Mouse (Mus musculus): ENCODE results near the gene Ncapd2. TPM values are rescaled to one million over a fixed set of nuclear protein-coding genes. Genes with fewer than 3 reads are reported as not detected.

Gene Ncapd2
- polyA plus RNA-seq, 1 experiment from 2014 or later = 261 TPM

- DNase-seq (ENCODE audit: low spot score) = peak; percentile 60
- 90% methylated on average over 19 of the region's 19 CpGs for WGBS
- Histone ChIP-seq H3K9me3 (no peaks in the 10 kb centered on the region), H3K4me1 (peaks cover 15% of the 10 kb centered on the region), H3K4me3 (0 out of 2 replicates have a peak overlapping the region, but pooled peaks have one; percentile 11), H3K36me3 (replicated peaks) (peaks cover 94% of the 10 kb centered on the region), H3K27me3 (replicated peaks; ENCODE audit: low read depth, poor library complexity, severe bottlenecking) (no peaks in the 10 kb centered on the region), H3K27ac (replicated peaks) (no peak overlapping the region)
Measured at GRCm38 (mm10) chr6:125137002-125137671, 54.4 kb downstream of the Ncapd2 start.

GRCm38 (mm10) chr6:125132470-125132869 is 59.0 kb downstream of the Ncapd2 start:
- Histone ChIP-seq H3K27ac (replicated peaks) (peak overlapping the region; percentile 90), H3K36me3 (replicated peaks) (peaks cover 81% of the 10 kb centered on the region)
- WGBS = 9% methylated on average over 11 of the region's 11 CpGs

GRCm38 (mm10) chr6:125131302-125132156 is 60.0 kb downstream of the Ncapd2 start, which contains the start of gene Nop2:
Gene Nop2 (plus strand): TSS chr6:125131909.
- H3K27me3 ChIP-seq (replicated peaks; ENCODE audit: low read depth, poor library complexity, severe bottlenecking) = no peaks in the 10 kb centered on the region
- no peaks in the 10 kb centered on the region for H3K9me3 ChIP-seq
- DNase-seq (ENCODE audit: low spot score) = peak; percentile 96
- H3K27ac ChIP-seq (replicated peaks) = peak within 1 kb of the TSS; percentile 90
- H3K36me3 ChIP-seq (replicated peaks) = peaks cover 81% of the 10 kb centered on the region
- peaks cover 19% of the 10 kb centered on the region for H3K4me1 ChIP-seq
- WGBS = under 1% methylated on average over 66 of the region's 66 CpGs
- H3K4me3 ChIP-seq = peak within 1 kb of the TSS; percentile 80

More at GRCm38 (mm10) chr6:125132470-125132869, 59.0 kb downstream of the Ncapd2 start:
- Histone ChIP-seq H3K4me1 (peaks cover 19% of the 10 kb centered on the region), H3K9me3 (no peaks in the 10 kb centered on the region), H3K4me3 (peak overlapping the region; percentile 80), H3K27me3 (replicated peaks; ENCODE audit: low read depth, poor library complexity, severe bottlenecking) (no peaks in the 10 kb centered on the region)
- DNase-seq (ENCODE audit: low spot score) = no peak

- peak overlapping the region; percentile 16 for H3K4me3 ChIP-seq
- H3K36me3 ChIP-seq (replicated peaks) = peaks cover 82% of the 10 kb centered on the region
- no peaks in the 10 kb centered on the region for H3K9me3 ChIP-seq
- no peaks in the 10 kb centered on the region for H3K27me3 ChIP-seq (replicated peaks; ENCODE audit: low read depth, poor library complexity, severe bottlenecking)
- H3K27ac ChIP-seq (replicated peaks) = no peak overlapping the region
- WGBS = 89% methylated on average over 20 of the region's 20 CpGs
- no peak for DNase-seq (ENCODE audit: low spot score)
- H3K4me1 ChIP-seq = peaks cover 19% of the 10 kb centered on the region
Measured at GRCm38 (mm10) chr6:125129710-125130402, 61.6 kb downstream of the Ncapd2 start.

- no peaks in the 10 kb centered on the region for H3K27me3 ChIP-seq (replicated peaks; ENCODE audit: low read depth, poor library complexity, severe bottlenecking)
- peaks cover 82% of the 10 kb centered on the region for H3K36me3 ChIP-seq (replicated peaks)
- WGBS = 91% methylated on average over 12 of the region's 12 CpGs
- H3K27ac ChIP-seq (replicated peaks) = no peak overlapping the region
- DNase-seq (ENCODE audit: low spot score) = no peak
- no peaks in the 10 kb centered on the region for H3K9me3 ChIP-seq
- peaks cover 19% of the 10 kb centered on the region for H3K4me1 ChIP-seq
- H3K4me3 ChIP-seq = no peak overlapping the region
Measured at GRCm38 (mm10) chr6:125128724-125129123, 62.8 kb downstream of the Ncapd2 start.

- no peak for DNase-seq (ENCODE audit: low spot score)
- WGBS = 94% methylated on average over 8 of the region's 8 CpGs
- no peaks in the 10 kb centered on the region for H3K27me3 ChIP-seq (replicated peaks; ENCODE audit: low read depth, poor library complexity, severe bottlenecking)
Measured at GRCm38 (mm10) chr6:125119387-125119786, 72.1 kb downstream of the Ncapd2 start.

More at GRCm38 (mm10) chr6:125119387-125119786, 72.1 kb downstream of the Ncapd2 start:
- Histone ChIP-seq H3K27ac (replicated peaks) (no peak overlapping the region), H3K4me1 (no peaks in the 10 kb centered on the region), H3K4me3 (no peak overlapping the region), H3K9me3 (no peaks in the 10 kb centered on the region), H3K36me3 (replicated peaks) (peaks cover 100% of the 10 kb centered on the region)

Small RNA genes within 50 kb of the gene (microRNA-seq; reads per million reads assigned to microRNA genes)
- gene Mir3098 (2.4 reads per million), gene Mir8113 (not detected)

Other genes starting within 250 kb of the Ncapd2 start
- gene Cops7a, start 226.2 kb downstream of the Ncapd2 start, polyA plus RNA-seq (2016; fragmentation: Nextera tagmentation; extraction: Ambion mirVana) = 137 and 146 TPM in 2 replicates
- 0.82 and 1.1 TPM in 2 replicates for gene Pianp, start 195.0 kb downstream of the Ncapd2 start, polyA plus RNA-seq (2016; fragmentation: Nextera tagmentation; extraction: Ambion mirVana)
- gene Zfp384, start 182.6 kb downstream of the Ncapd2 start, polyA plus RNA-seq (2016; fragmentation: Nextera tagmentation; extraction: Ambion mirVana) = 9.4 and 11.0 TPM in 2 replicates
- gene Ing4, start 151.9 kb downstream of the Ncapd2 start, polyA plus RNA-seq (2016; fragmentation: Nextera tagmentation; extraction: Ambion mirVana) = 125 and 137 TPM in 2 replicates
- 15.9 and 17.8 TPM in 2 replicates for gene Acrbp, start 142.0 kb downstream of the Ncapd2 start, polyA plus RNA-seq (2016; fragmentation: Nextera tagmentation; extraction: Ambion mirVana)
- 0.10 and 0.21 TPM in 2 replicates for gene Lpar5, start 123.8 kb downstream of the Ncapd2 start, polyA plus RNA-seq (2016; fragmentation: Nextera tagmentation; extraction: Ambion mirVana)
- 102 and 105 TPM in 2 replicates for gene Chd4, start 95.7 kb downstream of the Ncapd2 start, polyA plus RNA-seq (2016; fragmentation: Nextera tagmentation; extraction: Ambion mirVana)
- 94.1 and 99.4 TPM in 2 replicates for gene Nop2, start 59.8 kb downstream of the Ncapd2 start, polyA plus RNA-seq (2016; fragmentation: Nextera tagmentation; extraction: Ambion mirVana)
- 11.0 and 11.1 TPM in 2 replicates for gene Iffo1, start 46.5 kb downstream of the Ncapd2 start, polyA plus RNA-seq (2016; fragmentation: Nextera tagmentation; extraction: Ambion mirVana)
- 2,731 and 2,955 TPM in 2 replicates for gene Gapdh, start 25.2 kb downstream of the Ncapd2 start, polyA plus RNA-seq (2016; fragmentation: Nextera tagmentation; extraction: Ambion mirVana)
- 207 and 214 TPM in 2 replicates for gene Mrpl51, start 100 bp upstream of the Ncapd2 start, polyA plus RNA-seq (2016; fragmentation: Nextera tagmentation; extraction: Ambion mirVana)
- 2.6 and 3.1 TPM in 2 replicates for gene Vamp1, start 23.9 kb upstream of the Ncapd2 start, polyA plus RNA-seq (2016; fragmentation: Nextera tagmentation; extraction: Ambion mirVana)
- 0.98 and 1.6 TPM in 2 replicates for gene Tapbpl, start 40.2 kb upstream of the Ncapd2 start, polyA plus RNA-seq (2016; fragmentation: Nextera tagmentation; extraction: Ambion mirVana)
- gene Cd27, start 45.3 kb upstream of the Ncapd2 start, polyA plus RNA-seq (2016; fragmentation: Nextera tagmentation; extraction: Ambion mirVana) = 0.95 and 0.98 TPM in 2 replicates
- gene Tuba3a, start 94.3 kb upstream of the Ncapd2 start, polyA plus RNA-seq (2016; fragmentation: Nextera tagmentation; extraction: Ambion mirVana) = 0.16 and 0.19 TPM in 2 replicates
- 26.9 and 28.8 TPM in 2 replicates for gene Ltbr, start 122.2 kb upstream of the Ncapd2 start, polyA plus RNA-seq (2016; fragmentation: Nextera tagmentation; extraction: Ambion mirVana)
- 0.57 and 0.87 TPM in 2 replicates for gene Scnn1a, start 129.0 kb upstream of the Ncapd2 start, polyA plus RNA-seq (2016; fragmentation: Nextera tagmentation; extraction: Ambion mirVana)
- 33.4 and 34.8 TPM in 2 replicates for gene Tnfrsf1a, start 157.7 kb upstream of the Ncapd2 start, polyA plus RNA-seq (2016; fragmentation: Nextera tagmentation; extraction: Ambion mirVana)
- 0.21 and 0.32 TPM in 2 replicates for gene Plekhg6, start 189.1 kb upstream of the Ncapd2 start, polyA plus RNA-seq (2016; fragmentation: Nextera tagmentation; extraction: Ambion mirVana)